Mouse (Mus musculus): ENCODE results near the gene Gmds.

The Gmds gene

DNA sequence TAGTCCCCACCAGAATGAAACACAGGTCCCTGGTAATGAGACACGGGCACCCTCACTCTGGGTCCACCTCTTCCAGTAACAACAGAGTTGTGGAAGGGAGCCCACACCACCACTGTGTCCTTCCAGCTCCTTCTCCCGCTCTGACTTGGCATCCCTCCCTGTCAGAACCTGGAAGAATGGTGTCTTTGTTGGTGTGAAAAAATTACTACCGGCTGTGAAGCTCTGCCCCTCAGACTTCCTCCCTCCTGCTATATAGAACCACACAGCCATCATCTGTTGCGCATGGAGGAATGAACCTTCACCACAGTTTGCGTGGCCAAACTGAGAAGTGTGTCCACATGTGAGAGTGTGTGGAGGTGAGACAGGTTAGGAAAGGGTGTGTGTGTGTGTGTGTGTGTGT is 562.8 kb downstream of the Gmds start:
- DNase-seq = no peak

DNA sequence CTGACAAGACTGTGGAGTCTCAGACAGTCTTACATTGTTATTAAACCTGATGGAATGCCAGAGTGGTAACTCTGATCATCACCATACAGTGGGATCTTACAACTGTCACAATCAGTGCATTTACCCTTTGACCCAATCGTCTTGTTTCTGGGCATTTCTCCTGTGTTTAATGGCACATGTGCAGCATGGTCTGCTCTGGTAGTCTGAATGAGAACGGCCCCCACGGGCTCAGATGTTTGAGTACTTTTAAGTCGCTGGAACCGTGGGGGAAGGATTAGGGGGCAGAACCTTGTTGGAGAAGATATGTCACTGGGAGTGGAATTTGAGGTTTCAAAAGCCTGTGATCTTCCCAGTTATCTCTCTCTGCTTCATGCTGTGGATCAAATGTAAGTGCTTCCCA is 565.7 kb downstream of the Gmds start:
- DNase-seq = no peak

Data from kidney, postnatal 36 days (tissue).